Mouse (Mus musculus): Measurements from ENCODE around the gene Cdiptos.

Cdiptos gene

DNA sequence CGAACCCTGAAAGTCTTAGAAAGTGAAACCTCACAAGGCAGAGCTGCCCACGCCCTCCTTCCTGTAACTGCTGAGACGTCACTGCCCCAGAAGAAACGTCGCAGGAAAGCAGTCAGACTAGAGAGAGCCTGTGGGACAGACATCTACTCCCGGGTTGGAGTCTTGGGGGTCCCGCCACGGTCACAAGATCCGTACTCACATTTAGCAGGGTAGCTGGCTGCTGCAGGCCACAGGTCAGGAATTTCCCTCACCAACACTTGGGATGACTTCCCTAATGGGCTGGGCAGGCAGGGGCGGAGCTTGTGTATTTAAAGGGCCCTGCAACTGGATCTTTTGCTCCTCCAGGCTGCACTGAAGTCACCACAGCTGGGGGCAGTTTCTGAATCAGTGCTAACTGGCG lies 38.4 kb upstream of the Cdiptos start, which contains the start of gene Mvp:
Mvp (minus strand) TSS at position 302 of the 400 bp plus-strand sequence.
- DNase-seq (ENCODE audit: low spot score in 2 of 2) = no peak

- DNase-seq (ENCODE audit: low spot score in 2 of 2) = no peak
Observed at GRCm38 (mm10) chr7:127013385-127013784, 37.5 kb upstream of the Cdiptos start.

GRCm38 (mm10) chr7:127012845-127013244 lies 36.9 kb upstream of the Cdiptos start:
- DNase-seq (ENCODE audit: low spot score in 2 of 2) = no peak

DNA sequence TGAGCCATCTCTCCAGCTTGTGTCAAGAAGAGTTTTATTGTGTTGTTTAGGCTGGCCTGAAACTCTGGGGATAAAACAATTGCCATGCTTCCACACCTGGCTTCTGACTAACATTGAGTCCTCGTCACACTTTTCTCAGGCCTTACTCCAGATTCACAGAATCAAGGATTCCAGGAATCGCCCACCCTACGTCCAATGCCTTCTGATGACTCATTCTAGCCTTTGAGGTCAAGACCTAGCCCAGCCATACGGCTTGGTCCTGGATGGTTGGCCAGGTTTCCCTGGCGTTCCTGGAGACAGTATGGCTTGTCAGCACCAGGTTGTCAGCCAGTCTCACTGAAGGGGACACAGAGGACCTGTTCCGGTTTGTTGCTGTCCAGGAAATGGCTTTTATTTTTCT lies 36.5 kb upstream of the Cdiptos start:
- no peak for DNase-seq (ENCODE audit: low spot score in 2 of 2)

DNA sequence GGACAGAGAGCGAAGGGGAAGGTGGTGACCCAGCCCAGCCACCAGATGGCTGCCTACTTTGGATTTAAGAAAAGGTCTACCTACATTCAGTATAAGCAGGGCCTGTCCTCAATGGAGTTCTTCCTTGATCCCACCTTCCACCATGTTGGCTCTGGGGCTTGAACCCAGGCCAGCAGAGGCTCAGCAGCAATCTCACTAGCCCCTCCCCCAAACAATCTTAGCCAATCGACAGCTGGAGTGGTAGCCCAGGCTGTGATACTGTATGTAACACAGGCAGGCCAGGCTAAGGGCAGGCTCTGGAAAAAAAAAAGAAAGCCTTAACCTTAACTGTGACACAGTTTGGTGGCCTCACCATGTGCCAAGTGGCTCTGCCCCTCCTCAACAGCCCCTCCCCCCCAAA lies 35.8 kb upstream of the Cdiptos start:
- DNase-seq (ENCODE audit: low spot score in 2 of 2) = no peak

- DNase-seq (ENCODE audit: low spot score in 2 of 2) = no peak
Observed at GRCm38 (mm10) chr7:127011051-127011450, 35.2 kb upstream of the Cdiptos start.

DNA sequence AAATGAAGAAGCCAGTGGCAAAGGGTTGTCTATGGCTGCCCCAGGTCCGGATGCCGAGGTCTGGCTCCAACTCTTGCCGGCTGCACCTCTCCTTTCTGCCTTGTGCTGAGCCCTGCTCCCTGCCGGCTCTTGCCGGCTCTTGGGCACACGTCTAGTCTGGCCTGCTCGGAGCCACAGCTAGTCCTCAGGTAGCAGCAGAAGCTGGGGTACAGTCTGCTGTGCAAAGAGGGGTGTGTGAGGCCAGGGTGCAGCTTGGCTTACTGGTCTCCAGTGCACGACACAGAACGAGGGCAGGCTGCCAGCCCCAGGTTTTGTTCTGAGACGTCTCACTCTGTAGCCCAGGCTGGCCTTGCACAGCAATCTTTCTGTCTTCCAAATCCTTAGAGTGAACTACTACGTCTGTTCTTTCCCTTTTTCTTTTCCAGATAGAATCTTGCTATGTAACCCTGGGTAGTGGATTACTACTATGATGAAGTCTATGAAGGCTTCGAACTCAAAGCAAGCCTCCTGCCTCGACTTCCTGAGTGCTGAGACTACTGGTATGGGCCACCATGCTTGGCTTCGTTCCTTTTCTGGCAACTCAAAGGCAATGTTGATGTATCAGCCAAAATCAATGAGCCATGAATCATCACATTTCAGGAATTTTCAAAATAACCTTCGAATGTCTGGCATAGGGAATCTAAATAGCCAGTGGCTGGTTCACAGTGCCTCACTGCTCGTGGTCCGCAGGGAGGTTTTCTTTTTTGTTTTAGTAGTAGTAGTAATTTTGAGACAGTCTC lies 33.6 kb upstream of the Cdiptos start:
- no peak for DNase-seq (ENCODE audit: low spot score in 2 of 2)

DNA sequence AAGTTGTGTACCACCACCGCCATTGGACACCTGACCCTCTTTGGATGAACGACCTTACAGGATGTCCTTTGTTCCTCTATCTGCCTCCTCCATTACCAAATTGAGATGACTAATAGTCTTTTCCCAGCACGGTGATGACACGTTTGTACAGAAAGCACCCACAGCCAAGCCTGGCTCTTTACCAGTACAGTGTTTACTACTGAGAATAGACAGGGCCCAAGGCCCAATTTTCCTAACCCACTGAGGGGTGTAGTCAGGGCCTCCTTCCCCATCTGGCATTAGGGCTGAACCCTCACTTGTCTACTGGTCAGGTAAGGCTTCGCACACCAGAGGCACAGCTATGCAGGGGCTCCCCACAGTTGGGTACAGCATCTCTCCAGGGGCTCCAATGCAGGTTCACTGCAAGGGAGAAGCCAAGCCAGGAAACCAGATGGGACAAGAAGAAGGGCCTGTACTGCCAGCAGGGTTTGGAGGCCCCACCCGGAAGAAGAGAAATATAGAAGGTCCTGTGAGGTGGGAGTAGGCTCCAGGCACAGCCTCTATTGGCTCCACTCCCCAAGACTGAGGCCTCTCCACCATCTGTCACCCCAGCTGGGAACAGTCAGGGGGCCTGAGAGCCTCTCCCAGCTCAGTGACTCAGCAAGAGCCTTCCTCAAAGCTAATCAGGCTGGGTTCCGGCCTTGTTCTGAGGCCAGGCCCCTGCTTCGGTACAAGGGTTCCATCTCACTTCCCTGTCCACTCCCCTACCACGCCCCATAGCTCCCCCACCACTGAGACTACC lies 32.5 kb upstream of the Cdiptos start:
- DNase-seq (ENCODE audit: low spot score in 2 of 2) = peak in 1 of 2 experiments; percentile 89

GRCm38 (mm10) chr7:127007313-127008024 lies 31.6 kb upstream of the Cdiptos start:
- no peak for DNase-seq (ENCODE audit: low spot score in 2 of 2)

- no peak for DNase-seq (ENCODE audit: low spot score in 2 of 2)
Observed at GRCm38 (mm10) chr7:127004122-127004875, 28.4 kb upstream of the Cdiptos start.

GRCm38 (mm10) chr7:127003620-127004019 lies 27.7 kb upstream of the Cdiptos start:
- no peak for DNase-seq (ENCODE audit: low spot score in 2 of 2)

DNA sequence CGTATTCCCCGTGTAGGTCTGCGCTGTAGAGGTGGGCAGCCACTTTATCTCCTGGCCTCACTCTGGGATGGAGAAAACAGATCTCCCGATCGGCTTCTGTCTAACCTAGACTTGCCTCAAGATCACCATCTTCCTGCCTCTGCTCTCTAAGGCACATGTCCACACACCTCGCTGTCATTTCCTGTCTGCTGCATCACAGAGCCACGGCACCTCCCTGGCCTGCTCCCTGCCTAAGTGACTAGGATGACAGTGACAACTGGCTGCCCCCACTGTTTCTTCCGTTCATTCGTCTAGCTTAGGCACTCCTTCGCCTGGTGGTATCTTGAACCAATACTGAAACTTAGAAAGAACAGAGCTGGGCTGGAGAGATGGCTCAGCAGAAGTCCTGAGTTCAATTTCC lies 23.7 kb upstream of the Cdiptos start:
- no peak for DNase-seq (ENCODE audit: low spot score in 2 of 2)

- DNase-seq (ENCODE audit: low spot score in 2 of 2) = no peak
Observed at GRCm38 (mm10) chr7:126996449-126996848, 20.6 kb upstream of the Cdiptos start.

DNA sequence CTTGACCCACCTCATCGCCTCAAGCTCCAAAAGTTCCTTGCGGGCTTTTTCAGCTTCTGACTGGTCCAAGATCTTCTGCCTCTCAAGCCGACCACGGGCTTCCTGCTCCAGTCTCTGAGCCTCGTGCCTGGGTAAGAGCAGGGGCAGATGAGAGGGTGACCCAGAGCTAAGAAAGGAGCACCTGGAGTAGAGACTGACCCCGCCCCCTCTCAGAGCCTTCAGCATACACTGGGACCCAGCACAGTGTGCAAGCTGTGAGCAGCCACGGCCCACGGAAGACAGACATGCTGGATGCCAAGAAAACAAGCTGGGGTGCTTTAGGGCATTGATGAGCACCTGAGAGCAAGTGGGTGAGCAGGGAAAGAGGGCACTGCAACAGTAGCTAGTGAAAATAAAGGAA lies 12.9 kb upstream of the Cdiptos start:
- DNase-seq (ENCODE audit: low spot score in 2 of 2) = no peak

DNA sequence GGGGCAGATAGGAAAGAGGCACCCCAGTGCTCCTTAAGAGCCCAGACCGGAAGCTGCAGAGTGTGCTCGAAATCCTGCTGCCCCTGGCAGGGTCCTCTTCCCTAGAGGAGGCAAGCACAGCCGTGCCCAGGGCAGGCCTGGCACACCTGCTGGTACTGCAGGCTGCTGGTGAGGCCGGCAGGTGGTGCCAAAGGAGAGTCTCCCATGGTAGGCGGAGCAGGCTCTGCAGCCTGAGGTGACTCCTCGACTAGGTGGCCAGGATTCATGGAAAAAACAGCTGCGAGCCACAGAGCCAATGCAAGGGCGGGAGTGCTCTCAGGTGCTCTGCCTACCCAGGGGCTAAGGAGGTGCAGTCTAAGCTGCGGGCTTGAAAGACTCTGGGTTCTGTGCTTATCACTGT lies 10.4 kb upstream of the Cdiptos start:
- DNase-seq (ENCODE audit: low spot score in 2 of 2) = peak in 1 of 2 experiments; percentile 54

DNA sequence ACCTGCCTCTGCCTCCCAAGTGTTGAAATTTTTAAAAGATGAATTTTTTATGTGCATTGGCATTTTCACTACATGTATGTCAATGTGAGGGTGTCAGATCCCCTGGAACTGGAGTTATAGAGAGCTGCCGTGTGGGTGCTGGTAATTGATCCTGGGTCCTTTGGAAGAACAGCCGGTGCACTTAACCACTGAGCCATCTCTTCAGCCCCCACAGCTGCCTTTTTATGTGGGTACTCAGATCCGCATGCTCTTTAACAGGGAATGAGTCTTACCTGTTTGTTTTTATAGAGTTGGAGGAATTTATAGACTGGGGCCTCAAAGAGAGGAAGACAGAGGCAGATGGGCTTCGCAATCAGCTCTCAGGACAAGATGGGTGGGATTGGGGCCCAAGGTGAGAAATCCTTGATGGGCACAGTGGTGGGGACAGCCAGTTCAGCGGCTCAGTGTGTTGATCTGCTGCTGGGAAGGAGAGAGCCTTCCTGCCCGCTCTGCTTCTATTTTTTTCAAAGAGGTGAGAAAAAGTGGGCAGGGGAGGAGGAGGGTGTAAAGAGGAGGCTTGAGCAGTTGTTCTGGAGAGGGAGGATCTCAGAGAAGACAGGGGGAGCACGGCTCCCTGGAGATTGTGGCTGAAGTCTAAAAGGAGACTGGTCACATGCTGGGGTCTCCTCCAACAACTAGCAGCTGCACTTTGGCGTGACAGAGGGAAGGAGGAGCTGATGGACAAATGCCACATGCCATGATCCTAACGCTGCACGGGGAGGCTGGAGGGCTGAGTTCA lies 9.0 kb upstream of the Cdiptos start:
- peak; percentile 55 to 58 for DNase-seq (ENCODE audit: low spot score in 2 of 2)

GRCm38 (mm10) chr7:126983113-126983512 lies 7.2 kb upstream of the Cdiptos start:
- no peak for DNase-seq (ENCODE audit: low spot score in 2 of 2)

- DNase-seq (ENCODE audit: low spot score in 2 of 2) = no peak
Observed at GRCm38 (mm10) chr7:126982054-126982453, 6.2 kb upstream of the Cdiptos start.

DNA sequence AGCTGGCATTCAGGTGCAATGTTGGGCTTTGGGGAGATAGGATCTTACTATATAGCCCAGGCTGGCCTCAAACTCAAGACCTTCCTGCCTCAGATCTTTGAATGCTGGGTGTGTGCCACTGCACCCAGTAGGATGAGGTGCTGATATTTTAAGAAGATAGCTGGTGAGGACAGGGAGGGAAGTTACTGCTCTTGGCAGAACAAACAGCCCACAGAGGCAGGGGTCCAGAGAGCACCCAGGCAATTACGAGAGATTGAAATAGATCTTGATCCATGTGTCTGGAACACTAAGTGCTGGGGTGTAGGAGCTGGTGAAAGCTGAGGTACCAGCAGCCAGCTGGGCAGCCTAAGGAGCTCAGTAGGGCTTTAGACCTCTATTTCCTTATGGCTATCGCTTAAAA lies 5.7 kb upstream of the Cdiptos start:
- DNase-seq (ENCODE audit: low spot score in 2 of 2) = no peak

GRCm38 (mm10) chr7:126978841-126979240 lies 2.9 kb upstream of the Cdiptos start:
- DNase-seq (ENCODE audit: low spot score in 2 of 2) = no peak
